32 mouse cellular contexts compared by ENCODE assay signal in genomic region chr13:76292050-76292449, GRCm38 (mm10). TPM values are rescaled to one million over a fixed set of nuclear protein-coding genes. Genes with fewer than 3 reads are reported as not detected.
DNase-seq lines count a peak whose midpoint lies in the region; TF ChIP-seq lines count a peak whose summit lies in the region.
"Had no signal": no experiment of that assay in that cellular context is flagged by ENCODE, and none has a peak within 500 bp of the region (broad histone marks: within the 10 kb centered on the region; RNA-seq: fewer than 3 reads in every experiment).

No protein-coding gene starts in this region.

- no peaks in the 10 kb centered on the region for H3K4me1 ChIP-seq in lung, adult 2 months (ENCODE audit: control insufficient read depth, insufficient read depth, low read length)
- H3K4me1 ChIP-seq: forebrain, embryonic 10.5 days; forebrain, embryonic 13.5 days; heart, embryonic 10.5 days; heart, embryonic 13.5 days; hindbrain, embryonic 12.5 days; hindbrain, embryonic 15.5 days had no signal

- intact Hi-C loops in gastrocnemius, postnatal 36 days (cut with DNase I), result no loop called here

- peak; percentile 74 for DNase-seq in Muller cell, postnatal 12 days (ENCODE audit: inconsistent ontology term)
- DNase-seq in embryo, embryonic 10 days (ENCODE audit: low spot score), result peak; percentile 24
- DNase-seq in embryo, embryonic 9.5 days (ENCODE audit: extremely low spot score), result peak; percentile 2
- no peak for DNase-seq in kidney, postnatal 14 days
- DNase-seq in gastrocnemius, postnatal 36 days, result no peak
- no peak for DNase-seq in lung, adult 2 months
- DNase-seq: adrenal gland, adult 8-10 months; adrenal gland, postnatal 25 days; cerebellum, adult 11-12 months; cerebellum, adult 8-10 months; cerebellum, postnatal 10 days; cerebellum, postnatal 36 days; forebrain, postnatal 0 days; gastrocnemius, adult 2 months; gastrocnemius, postnatal 14 days; heart, adult 18-20 months; heart, postnatal 14 days; heart, postnatal 4 days; kidney, adult 2 months had no signal

- 61% methylated on average over 4 of the region's 4 CpGs for WGBS in lung, adult 2 months

- no peak for TF ChIP-seq POLR2A in lung, adult 2 months (IDR thresholded peaks at IDR 0.05; ENCODE audit: borderline replicate concordance, extremely low read depth, low read depth, low read length)

- H3K4me3 ChIP-seq in lung, adult 2 months (replicated peaks; ENCODE audit: extremely low read depth, low read depth, low read length), result no peak overlapping the region
- H3K4me3 ChIP-seq: forebrain, embryonic 10.5 days; forebrain, embryonic 13.5 days; gastrocnemius, adult 2 months; heart, embryonic 10.5 days; heart, embryonic 13.5 days; hindbrain, embryonic 12.5 days; hindbrain, embryonic 15.5 days had no signal

- no peak for TF ChIP-seq CTCF in lung, adult 2 months (IDR thresholded peaks at IDR 0.05; ENCODE audit: insufficient read depth, low read length)

RNA-seq across cellular contexts. Expression of gene Fam81b, which starts 12.8 kb away (rescaled TPM):
- total RNA-seq in gastrocnemius, postnatal 36 days (2021), result not detected
- polyA plus RNA-seq in lung, adult 2 months (2012; rRNA removed), result 0.20 and 0.93 TPM in 2 replicates
- total RNA-seq: adrenal gland, adult 8-10 months; adrenal gland, postnatal 25 days; forebrain, postnatal 0 days; heart, adult 18-20 months; heart, postnatal 14 days; heart, postnatal 4 days had no signal
- polyA plus RNA-seq: C2C12; CD4-positive, CD25-positive, alpha-beta regulatory T cell, adult 4 months; embryonic facial prominence, embryonic 11.5 days; forebrain, embryonic 10.5 days; G1E; heart, embryonic 10.5 days; heart, embryonic 13.5 days; heart, embryonic 16.5 days; intestine, embryonic 14.5 days; intestine, postnatal 0 days; kidney, adult 2 months had no signal

Comparison
In these comparisons a context has a peak if more than half of its experiments do, and no peak if none do; other contexts are left out.
1. DNase-seq: peak in Muller cell, postnatal 12 days (single experiment), embryo, embryonic 10 days (single experiment) and embryo, embryonic 9.5 days (single experiment); none in kidney, postnatal 14 days (single experiment), gastrocnemius, postnatal 36 days (0 of 2) and lung, adult 2 months (single experiment).